Mouse (Mus musculus) megakaryocyte progenitor cell, adult 5-6 weeks (primary cell): ENCODE measurements around the gene Slc20a1. TPM values are rescaled to one million over a fixed set of nuclear protein-coding genes. Genes with fewer than 3 reads are reported as not detected.
A peak's percentile ranks its signal among the peaks of the same experiment; 100 is the strongest.

Experiments used
- ATAC-seq: replicated peaks from 2 replicates; pipeline ENCODE4 v1.8.0; 2016; ENCODE audit warnings: mild to moderate bottlenecking, moderate TSS enrichment, inconsistent platforms; ENCODE audit not compliant: poor library complexity
- total RNA-seq, 2 experiments: library from RNA; stranded (forward) in 1 of 2; stranded (reverse) in 1 of 2; fragments of 157-497, 149-512 nt in 1 of 2; fragments of 200-1000 nt in 1 of 2; gene quantifications; 2 replicates each; pipeline versions ENCODE4 v1.2.3 to v1.2.4; 2015 to 2017

Slc20a1 gene
- total RNA-seq, 2 experiments from 2014 or later, result 33.5 to 69.5 TPM

DNA sequence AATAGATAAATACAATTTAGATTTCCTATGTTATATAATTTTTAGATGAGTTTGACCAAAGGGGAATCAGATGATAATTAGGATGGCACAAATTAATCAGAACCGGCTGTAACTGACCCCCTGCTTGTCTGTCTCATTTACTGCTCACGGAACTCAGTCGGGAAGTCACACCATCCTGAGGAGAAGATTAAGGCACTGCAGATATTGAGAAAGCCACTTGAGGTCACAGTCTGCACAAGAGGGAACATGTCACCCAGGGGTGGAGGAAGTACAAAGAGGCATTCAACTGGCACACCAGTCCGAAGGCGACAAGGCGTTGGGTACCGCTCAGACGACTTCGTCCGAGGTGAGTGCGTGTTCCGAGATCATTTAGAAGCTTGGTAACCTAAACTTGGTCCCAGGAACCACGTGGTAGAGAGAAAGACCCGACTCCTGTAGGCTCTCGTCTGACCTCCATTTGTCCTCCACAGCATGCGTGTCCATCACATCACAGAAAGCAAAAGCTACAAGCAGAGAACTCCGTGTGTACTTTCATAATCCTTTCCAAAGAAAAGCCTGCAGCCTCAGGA is 26.8 kb downstream of the Slc20a1 start:
- ATAC-seq, result no peak

DNA sequence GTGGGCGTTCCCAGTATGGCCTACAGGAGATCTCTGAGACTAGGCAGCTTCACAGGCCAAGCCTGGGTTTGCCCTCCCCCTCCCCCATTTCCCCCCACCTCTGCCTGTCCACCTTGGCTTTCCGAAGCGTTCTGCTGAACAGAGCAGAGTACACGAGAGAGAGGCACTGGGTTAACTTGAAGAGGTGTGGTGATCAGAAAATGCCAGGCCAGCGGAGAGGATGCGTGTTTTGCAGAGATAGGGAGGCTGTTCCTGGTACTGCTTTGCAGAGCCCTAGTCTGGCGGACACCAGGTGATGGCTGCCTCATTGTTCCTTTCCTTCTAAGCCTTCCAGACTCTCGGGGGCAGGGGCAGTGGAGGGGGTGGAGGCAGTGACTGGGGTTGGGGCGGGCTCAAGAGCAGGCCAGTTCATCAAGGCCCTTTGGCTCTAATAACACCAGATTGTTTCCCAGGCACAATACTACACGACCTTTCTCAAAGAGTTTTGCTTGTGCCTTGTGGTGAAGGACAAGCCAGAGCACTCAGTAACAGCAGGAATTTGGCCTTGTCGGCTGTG is 27.8 kb downstream of the Slc20a1 start:
- peak; percentile 84 for ATAC-seq

DNA sequence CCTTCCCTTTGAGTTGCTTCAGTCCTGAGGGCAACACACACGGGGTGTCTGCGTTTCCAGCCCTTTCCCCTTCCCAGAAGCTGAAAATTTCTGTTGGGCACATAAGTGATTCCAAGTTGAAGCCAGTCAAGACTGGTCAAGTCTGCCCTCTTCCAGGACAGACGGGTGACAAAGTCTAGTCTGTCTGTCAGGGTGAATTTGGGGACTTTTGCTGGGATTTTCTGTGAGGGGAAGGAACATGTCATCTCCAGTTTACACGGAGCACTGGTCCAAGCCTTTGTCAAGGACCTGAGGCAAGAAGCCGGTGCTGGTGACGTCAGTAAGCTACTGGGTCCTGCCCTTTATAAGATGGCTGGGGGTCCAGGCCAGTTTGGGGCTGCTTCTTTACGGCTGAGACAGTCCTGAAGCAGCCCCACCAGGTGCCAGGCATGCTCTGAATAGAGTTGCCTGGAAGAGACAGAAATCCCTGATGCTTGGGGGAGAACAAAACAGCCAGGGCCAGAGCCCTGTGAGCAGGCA is 28.5 kb downstream of the Slc20a1 start:
- no peak for ATAC-seq

DNA sequence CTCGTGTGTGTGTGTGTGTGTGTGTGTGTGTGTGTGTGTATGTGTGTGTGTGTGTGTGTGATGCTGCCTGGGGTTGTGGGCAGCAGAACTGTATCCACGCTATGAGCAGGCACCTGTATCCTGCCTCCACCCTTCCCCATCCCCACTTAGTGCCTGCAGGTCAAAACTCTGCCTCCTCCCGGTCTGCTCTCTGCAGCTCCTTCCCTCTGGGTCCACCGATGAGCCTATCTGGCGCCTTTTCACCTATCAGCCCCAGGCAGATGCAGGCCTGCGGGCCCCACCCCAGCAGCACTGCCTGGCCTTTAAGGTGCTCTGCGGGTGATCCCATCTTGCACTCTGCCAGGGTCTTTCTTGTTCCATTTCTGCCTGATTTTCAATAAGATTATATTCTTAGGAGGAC is 29.1 kb downstream of the Slc20a1 start:
- ATAC-seq, result peak; percentile 78

DNA sequence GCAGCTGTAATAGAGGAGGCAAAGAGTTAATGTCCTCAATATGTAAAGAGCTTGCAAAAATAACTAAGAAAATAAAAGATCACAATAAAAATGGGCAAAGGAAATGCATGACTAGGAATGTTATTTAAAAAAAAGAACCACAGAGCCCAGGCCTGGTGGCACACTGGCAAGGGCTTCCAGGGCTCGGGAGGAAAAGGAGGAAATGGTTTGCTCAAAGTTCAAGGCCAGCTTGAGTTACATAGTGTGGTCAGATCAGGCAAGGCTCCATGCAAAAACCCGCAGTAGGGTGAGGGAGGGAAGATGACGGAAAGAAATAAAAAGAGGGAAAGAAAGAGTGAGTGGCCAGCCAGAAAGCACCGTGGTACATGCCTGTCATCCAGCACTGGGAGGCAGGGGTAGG is 30.0 kb downstream of the Slc20a1 start:
- ATAC-seq, result no peak

DNA sequence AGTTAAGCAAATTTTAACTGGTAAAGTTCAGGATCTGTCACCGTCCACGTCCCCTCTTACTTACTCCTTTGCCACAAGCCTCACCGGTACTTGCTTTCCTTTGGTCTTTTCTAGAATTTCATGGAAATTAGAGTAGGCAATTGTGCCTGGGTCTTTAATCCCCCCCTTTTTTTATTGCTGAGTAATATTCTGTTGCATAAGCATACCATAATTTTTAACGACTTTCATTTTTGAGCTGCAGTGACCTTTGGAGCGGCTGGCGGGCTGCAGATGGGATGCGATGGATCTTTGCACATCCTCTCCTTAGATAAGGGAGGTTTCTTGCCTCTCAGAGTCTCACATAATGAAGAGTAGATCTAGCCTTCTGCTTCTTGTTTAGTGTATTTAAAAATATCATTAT is 30.8 kb downstream of the Slc20a1 start:
- ATAC-seq, result no peak

DNA sequence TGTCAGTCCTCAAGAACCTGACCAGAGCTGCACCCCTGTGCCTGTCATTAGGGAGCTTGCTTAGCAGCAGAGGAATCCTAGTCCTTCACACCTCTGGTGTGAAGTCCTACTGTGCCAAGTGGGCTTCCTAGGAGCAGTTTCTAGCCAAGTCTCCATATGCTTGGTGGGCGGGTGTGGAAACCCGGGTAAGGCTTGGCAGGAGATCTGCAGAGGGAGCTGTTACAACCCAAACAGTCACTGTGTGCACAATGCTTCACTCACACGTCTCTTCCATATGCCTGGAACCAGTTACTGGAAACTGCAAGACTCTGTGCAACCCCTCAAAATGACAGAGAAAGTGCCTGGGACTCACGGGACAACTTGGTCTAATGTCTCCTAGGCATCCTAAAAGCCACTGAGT is 33.5 kb downstream of the Slc20a1 start:
- no peak for ATAC-seq

DNA sequence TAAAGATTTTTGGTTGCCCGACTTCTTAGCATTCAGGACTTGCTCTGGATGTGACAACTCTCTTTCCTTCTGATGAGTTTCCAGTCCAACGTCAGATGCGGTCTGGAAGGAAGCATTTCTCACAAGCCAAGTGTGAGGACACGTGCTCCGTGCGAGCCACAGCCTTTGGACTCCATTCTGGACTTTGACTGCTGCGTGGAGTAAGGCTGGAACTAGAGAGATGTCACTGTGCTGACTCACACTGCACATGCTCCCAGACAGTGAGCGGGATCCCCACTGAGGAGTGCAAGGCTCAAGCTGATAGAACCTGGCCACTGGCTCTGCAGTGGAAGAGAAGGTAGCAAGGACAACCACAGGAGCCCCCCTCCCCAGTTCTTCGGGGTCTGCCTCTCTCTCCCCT is 33.9 kb downstream of the Slc20a1 start:
- ATAC-seq, result no peak

DNA sequence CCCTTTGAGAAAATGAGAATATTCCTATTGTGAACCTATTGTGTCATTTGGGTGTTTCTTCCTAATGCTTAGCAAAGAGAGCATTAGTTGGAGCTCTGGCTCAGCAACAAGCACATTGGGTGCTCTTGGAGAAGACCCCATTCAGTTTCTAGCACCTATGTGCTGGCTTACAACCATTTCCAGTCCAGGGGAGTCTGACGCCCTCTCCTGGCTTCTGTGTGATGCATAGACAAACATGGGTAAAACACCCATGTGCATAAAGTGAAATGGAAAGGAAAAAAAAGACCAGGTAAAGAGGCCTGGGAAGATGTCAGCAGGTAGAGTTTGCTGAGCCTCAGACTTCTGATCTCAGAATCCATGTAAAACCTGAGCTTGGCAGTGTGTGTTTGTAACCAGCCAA is 34.7 kb downstream of the Slc20a1 start:
- peak; percentile 27; the same call in 1 of the 2 replicates for ATAC-seq

DNA sequence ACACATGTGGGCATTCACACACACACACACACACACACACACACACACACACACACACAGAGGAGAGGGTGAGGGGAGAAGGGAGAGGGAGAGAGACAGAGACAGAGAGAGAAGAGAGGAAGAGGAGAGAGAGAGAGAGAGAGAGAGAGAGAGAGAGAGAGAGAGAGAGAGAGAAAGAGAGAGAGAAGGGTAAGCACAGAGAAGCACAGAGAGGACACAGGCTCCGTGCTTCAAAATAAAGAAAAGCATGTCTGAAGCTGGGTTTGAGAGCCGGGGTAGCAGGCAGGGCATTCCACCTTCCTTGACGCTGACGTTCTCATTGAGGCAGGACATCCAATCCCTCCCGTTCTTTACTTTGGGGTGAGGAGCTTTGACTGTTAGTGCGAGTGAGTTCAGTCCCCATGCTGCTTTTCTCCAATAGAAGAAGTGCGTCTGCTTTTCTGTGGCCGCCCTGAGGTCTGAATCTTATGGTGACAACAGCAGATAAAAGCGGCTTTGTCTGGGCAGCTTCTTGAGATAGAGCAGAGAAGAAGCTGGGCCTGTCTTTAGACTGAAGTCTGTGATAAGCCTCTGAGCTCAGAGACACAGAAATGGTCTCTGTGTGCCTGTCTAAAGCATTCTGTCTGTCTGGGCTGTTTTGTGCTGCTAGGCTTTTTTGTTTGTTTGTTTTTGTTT is 35.4 kb downstream of the Slc20a1 start:
- ATAC-seq, result peak; percentile 82

DNA sequence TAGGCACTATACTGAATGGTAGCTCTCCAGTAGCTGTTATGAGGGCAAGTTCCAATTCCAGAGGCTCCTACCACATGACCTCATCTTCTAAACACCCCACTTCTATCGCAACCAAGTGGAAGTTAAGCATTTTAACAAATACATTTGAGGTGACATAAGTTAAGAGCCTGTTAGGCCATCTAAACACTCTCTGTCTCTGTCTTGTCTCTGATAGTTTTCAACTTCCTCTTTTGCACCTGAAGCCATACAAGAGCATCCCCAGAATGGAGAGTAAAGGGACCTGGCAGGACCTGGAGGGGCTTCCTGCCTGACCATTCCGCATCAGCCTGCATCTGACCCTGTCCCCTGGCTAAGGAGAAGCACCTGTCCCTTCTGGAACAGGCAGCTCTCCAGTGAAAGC is 36.2 kb downstream of the Slc20a1 start:
- no peak; the same call in 1 of the 2 replicates for ATAC-seq

DNA sequence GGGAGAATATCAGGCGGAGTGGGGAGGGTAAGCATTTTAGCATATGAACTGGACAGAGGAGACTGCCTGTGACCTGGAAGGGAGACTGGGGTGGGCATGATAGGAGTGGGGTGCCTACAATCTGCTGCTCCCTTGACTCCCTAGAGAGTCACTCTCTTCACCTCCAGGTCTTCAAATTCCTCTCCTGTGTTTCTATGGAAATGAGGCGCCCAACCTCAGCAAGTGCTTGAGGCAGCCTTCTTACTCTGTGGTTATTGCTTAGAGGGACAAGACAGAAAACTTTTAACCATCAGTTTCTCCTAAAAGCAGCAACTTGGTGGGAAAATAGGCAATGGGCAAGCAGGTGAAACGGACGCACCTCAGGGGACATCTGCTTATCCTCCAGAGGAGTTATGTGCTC is 38.0 kb downstream of the Slc20a1 start:
- ATAC-seq, result no peak

DNA sequence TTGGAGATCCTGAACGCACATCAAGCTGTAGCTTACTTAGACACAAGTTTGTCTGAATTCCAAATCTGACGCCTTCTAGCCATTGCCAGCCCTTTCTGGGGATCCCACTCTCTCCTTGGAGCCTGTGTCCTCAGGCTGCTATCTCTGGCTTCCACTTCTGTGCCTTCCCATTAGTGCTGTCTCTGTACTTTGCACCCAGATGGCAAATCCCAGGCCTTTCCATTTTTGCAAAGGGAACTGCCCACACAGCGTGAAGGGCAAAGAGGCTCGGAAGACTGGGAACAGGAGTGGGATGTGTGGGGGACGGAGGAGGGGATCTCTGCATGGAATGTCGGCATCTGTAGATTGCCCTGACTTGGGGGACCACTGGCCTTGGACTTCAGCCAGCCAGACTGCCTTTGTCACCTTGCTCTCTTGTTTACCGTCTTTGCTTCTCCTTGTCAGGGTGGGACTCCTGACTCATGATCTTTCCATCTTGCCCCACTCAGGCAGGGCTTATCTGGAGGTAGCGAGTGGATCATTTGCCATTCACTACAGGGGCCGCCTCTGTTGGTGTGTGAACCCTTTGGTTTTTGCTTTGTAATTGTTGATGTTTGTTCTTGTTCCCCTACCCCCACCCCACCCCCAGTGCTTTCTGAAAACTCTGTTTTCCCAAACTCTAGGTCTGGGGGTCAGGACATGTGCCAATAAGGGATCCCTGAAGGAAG is 42.3 kb downstream of the Slc20a1 start:
- no peak for ATAC-seq

DNA sequence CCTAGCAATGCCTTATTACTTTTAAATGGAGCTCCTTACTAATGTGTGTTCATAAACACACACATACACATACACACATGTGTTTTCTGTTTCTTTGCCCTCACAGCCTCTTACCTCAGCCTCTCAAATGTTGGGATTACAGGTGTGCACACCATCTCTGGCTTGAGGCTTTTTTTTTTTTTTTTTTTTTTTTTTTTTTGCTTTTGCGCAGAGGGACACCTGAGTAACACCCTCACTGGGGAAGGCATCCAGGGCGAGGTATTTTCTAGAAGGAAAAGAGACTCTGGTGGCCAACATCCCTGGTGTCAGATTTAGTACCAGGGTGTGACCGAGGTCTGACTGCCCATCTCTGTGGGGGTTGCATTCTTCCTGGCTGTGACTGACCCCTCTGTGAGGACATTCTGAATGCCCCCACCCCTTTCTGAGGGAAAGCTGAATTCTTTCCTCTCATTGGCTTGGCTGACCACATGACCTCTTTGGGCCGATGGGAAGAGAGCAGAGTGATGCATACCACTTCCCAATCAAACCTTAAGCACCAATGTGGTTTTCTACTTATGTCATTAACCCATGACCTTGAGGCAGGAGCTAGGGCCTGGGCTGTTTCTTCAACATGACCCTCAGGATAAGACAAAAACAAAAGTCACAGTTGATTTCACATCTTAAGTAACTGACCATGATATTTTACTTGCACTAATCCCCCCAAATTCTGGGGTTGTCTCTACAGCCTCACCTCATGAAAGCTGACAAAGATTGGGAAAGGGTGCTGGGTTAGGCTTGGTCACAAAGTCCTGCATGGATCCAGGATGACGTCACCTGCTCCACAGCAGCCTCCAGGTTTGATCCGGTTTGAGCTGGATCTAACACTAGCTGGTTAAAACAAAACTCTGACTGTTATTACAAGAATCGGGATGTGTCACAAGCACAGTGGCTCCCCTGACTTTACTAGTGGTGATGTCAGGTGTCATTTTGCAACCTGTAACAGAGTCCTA is 43.6 kb downstream of the Slc20a1 start:
- 0 out of 2 replicates have a peak, but pooled peaks have one; percentile 11 for ATAC-seq

DNA sequence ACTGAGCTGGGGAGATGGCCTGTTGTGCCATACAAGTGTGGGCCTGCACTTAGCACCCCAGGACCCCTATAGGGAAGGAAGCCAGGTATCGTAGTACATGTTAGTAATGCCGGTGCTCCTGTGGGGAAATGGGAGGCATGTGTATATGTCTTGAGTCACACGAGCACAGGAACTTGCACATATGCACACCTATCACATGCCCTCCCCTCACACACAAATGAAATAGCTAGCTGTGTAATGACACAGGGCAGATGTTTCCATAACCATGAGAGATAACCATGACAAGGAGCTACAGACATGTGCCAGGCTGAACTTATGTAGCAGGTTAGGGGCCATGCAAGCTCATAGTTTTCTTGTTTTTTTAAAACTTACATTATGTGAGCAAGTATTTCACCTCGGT is 44.4 kb downstream of the Slc20a1 start:
- ATAC-seq, result peak; percentile 68

DNA sequence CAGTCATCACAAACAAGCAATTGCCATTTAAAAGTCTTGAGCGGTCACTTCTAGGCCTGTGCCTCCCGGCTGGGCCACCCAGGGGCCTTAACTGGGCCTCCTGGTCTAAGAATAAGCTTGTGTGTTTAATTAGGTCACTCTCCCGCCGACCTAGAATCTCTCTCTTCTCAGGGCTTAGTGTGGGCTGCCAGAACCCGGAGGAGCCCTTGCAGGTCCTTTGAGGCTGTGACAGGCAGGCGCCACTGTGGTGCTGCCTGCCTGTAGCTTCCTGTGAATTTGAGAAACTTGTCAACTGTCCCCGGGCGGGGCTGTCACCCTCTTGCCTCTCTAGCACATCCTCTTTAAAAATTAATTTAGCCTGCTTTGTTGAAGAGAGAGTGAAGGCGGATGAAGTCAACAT is 45.2 kb downstream of the Slc20a1 start:
- ATAC-seq, result no peak

DNA sequence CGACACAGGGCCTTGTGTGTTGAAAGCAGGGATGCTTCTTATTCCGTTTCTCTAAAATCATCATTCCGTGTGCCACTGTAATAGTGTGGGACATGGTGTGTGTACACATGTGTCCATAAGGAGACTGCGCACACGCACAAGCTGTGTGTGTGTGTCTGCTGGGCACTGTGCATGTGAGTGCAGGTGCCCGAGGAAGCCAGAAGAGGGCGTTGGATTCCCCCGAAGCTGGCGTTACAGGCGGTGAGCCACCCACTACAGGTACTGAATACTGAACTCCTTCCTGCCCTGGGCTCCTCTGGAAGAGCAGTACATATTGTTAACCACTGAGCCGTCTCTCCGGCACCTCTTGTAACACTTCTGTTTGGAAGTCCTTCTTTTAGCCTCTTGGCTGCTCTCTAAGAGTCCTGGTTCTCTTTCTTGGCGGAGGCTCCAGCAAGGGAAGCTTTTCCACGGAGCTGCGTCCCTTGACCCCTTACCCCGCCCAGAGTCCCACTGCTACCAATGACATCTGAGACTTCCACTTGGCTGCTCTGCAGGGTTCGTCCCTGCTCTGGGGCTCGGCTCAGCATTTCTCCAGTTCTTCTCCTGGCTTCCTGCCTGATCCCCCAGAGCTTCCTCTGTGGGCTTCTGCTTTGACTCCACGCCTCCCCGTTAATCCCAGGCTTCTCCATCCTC is 46.0 kb downstream of the Slc20a1 start:
- ATAC-seq, result no peak

DNA sequence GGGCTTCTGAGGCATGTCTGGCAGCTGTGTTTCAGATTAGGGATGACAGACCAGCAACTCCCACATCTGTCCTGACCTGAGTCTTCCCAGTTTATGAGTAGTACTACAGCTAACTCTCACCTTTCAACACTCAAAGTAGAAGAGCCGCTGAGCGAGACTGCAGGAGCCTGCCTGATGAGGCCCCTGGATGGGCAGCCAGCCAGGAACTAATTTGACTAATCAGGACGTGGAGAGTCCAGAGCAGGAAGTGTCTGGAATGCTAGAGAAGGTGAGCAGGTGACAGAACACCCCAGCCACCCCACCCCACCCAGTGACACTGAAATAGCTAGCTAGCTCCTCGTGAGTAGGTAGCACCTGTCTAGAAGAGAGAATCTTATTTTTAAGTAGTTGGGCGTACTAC is 47.1 kb downstream of the Slc20a1 start:
- ATAC-seq, result no peak

DNA sequence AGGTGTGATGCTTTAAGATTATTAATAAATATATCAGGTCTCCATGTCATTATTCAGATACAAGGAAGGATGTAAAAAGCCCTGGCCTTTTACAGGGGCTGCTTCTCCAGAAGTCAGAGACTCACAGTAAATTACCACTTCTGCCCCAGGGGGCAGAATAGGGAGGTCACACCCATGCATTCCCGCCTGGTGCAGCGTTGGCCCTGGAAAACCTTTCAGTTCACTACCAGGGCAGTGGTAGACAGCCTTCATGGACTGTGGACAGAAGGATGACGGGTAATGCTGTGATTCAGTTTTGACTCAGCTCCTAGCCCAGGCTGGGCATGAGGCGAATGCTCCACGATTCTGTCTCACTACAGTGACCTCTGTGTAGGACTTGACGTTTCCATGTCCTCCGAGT is 47.9 kb downstream of the Slc20a1 start:
- ATAC-seq, result no peak

DNA sequence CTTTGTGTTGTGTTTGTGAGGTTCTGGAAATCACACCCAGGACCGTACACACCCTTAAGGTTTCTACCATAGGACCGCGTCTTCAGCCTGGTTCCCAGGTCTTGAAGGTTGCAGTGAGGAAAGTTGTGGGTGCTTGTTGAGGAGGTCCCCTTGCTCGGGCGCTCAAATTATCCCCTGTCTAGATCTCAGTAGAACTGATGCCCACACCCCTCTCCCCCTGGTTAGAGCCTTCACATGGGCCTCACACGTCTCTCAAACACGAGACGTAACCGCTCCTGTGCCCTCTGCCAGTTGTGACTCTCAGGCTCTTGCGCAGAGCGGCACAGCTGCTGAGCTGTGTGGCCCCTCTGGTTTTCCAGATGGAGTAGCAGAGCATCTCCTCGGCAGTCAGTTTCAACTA is 48.4 kb downstream of the Slc20a1 start:
- no peak for ATAC-seq
